ENCODE assay signal across 16 mouse cellular contexts in the genomic region with DNA sequence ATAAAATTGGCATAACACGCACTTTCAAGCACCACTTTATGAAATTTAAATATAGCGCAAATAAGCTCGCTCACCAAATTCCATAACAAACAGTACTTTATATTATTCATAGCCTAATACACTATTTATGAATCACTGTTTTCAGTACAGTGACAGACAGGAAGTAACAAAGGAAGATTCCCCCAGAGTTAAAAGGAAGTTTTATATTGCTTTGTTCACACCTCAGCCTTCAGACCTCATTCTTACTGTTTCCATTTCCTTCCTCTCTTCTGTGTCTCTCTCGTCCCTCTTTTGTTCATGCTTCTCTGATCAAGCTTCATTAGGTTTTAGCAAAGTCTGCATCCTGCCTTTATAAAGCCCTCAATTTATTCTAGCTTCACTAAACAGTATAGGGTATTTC.
"Had no signal": no experiment of that assay in that cellular context is flagged by ENCODE, and none has a peak within 500 bp of the region (broad histone marks: within the 10 kb centered on the region; RNA-seq: fewer than 3 reads in every experiment).

No protein-coding gene starts in this region.

- H3K4me2 ChIP-seq: liver, embryonic 11.5 days; liver, embryonic 15.5 days had no signal

- DNase-seq: kidney, adult 11 months; kidney, adult 9 months; kidney, postnatal 36 days; lung, adult 2 months; lung, postnatal 36 days; right cerebral cortex, postnatal 14 days; thymus, adult 18-20 months; thymus, postnatal 14 days had no signal

- H3K4me1 ChIP-seq: limb, embryonic 10.5 days; liver, embryonic 15.5 days; midbrain, embryonic 10.5 days had no signal

- H3K9ac ChIP-seq: liver, embryonic 15.5 days had no signal

- H3K36me3 ChIP-seq: limb, embryonic 10.5 days; liver, embryonic 15.5 days; midbrain, embryonic 10.5 days had no signal

- H3K27me3 ChIP-seq: liver, embryonic 15.5 days had no signal

- H3K9me3 ChIP-seq: limb, embryonic 10.5 days; liver, embryonic 15.5 days; midbrain, embryonic 10.5 days had no signal

- H3K27ac ChIP-seq: kidney, postnatal 0 days; layer of hippocampus, adult 2 months; limb, embryonic 10.5 days; liver, embryonic 15.5 days; midbrain, embryonic 10.5 days had no signal

- ATAC-seq: lung, postnatal 0 days had no signal

- H3K4me3 ChIP-seq: layer of hippocampus, adult 2 months; limb, embryonic 10.5 days; liver, embryonic 15.5 days; midbrain, embryonic 10.5 days; myocyte had no signal
